Mouse (Mus musculus) embryonic facial prominence, embryonic 10.5 days (tissue): ENCODE measurements at regions not wholly inside any gene's neighbourhood (a gene's known extent, or its start where the extent isn't known, plus 50 kb on each side); places are given as distances from the start of the nearest gene placed in this dataset.

ENCODE experiments used
- DNase-seq: peaks from one replicate; pipeline ENCODE4 v3.0.0-alpha.2; 2017; ENCODE audit warnings: low spot score
- H3K27ac ChIP-seq: fragments of 300-500 bp; sonication (generic); replicated peaks from 2 replicates; pipeline ENCODE4 v1.5.1; 2016; ENCODE audit warnings: mild to moderate bottlenecking
- H3K27me3 ChIP-seq: fragments of 300-500 bp; sonication (generic); replicated peaks from 2 replicates; pipeline ENCODE4 v1.6.1; 2016; ENCODE audit warnings: low read depth, mild to moderate bottlenecking; ENCODE audit not compliant: poor library complexity, severe bottlenecking
- H3K36me3 ChIP-seq: fragments of 300-500 bp; sonication (generic); replicated peaks from 2 replicates; pipeline ENCODE4 v1.6.1; 2016; ENCODE audit warnings: mild to moderate bottlenecking, moderate library complexity
- H3K4me1 ChIP-seq: fragments of 300-500 bp; sonication (generic); 2 replicates; pipeline ENCODE4 v1.6.1; 2016
- H3K4me3 ChIP-seq: fragments of 300-500 bp; sonication (generic); 2 replicates; pipeline ENCODE4 v1.5.1; 2016; ENCODE audit warnings: mild to moderate bottlenecking, moderate library complexity
- H3K9me3 ChIP-seq: fragments of 300-500 bp; sonication (generic); 2 replicates; pipeline ENCODE4 v1.6.1; 2016; ENCODE audit warnings: mild to moderate bottlenecking
- WGBS: fragments of 180-500 bp; shearing (Covaris S2); methylation state at CpG from one replicate; pipeline ENCODE4 v1.1.7; 2016; 5-methylcytosine and 5-hydroxymethylcytosine counted together

DNA sequence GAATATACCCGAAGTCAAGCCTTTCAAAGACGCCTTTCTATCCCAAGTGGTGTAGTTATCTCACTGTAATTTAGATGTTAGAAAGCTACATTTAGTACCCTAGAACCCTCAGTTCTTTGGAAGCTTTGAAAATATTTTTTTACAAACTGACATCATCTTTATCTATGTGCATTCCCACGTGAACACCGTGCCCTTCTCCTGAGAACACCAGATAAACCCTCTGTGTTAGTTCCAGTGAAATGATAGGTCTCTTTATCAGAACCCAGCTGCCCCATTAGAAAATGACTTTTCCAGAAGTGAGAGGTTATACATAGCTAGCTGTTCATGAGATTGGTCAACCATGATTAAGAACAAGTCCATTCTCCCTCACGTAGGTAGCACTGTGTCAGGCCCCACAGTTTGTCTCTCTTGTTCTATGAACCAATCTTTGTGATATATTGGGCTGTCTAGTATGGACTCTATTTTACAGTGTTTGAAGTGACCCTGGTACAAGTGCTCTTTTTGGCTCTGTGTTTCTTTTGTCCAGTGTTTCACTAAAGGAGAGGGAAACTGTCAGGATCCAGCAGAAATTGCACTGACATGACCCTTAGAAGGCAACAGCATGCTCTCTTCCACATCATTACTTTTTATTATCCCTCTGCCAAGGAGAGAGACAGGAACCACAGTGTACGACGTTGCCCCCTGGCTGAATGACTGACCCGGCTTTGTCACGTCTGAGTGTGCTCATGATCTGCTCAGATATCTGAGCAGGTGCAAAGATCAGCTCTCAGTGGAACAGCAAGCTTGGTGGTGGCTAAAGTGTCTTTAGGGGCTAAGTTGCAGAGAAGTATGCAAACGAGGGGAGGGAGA is 1717.9 kb upstream of the Gm7489 start:
- Histone ChIP-seq H3K36me3 (no peaks in the 10 kb centered on the region), H3K4me3 (no peak overlapping the region), H3K9me3 (no peaks in the 10 kb centered on the region), H3K4me1 (peaks cover 4% of the 10 kb centered on the region), H3K27ac (no peak overlapping the region), H3K27me3 (0 out of 2 replicates have a peak, but pooled peaks cover 9% of the 10 kb centered on the region)
- WGBS: 79% methylated on average over 10 of the region's 10 CpGs
- no peak for DNase-seq

DNA sequence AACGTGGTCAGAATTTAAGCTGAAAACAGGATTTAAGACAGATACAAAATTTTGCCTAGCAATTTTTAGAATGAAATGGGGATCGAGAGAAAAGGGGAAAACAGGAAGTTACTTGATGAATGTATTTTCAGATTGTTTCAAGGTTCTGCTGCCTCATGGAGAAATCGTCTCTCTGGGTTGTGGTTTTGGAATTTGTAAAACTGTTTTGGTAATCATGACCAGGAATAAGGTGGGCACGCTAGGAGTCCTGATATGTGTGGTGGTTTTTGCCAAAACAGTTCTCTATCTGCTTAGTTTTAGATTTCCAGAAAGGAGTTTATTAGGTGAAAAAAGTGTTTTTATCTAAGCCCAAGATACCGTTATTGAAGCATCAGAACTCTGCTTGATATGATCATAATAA is 1716.9 kb upstream of the Gm7489 start:
- Histone ChIP-seq H3K9me3 (no peaks in the 10 kb centered on the region), H3K27me3 (0 out of 2 replicates have a peak, but pooled peaks cover 3% of the 10 kb centered on the region), H3K4me3 (no peak overlapping the region), H3K27ac (no peak overlapping the region), H3K36me3 (no peaks in the 10 kb centered on the region), H3K4me1 (no peaks in the 10 kb centered on the region)
- 87% methylated on average over 5 of the region's 5 CpGs for WGBS
- DNase-seq: no peak

DNA sequence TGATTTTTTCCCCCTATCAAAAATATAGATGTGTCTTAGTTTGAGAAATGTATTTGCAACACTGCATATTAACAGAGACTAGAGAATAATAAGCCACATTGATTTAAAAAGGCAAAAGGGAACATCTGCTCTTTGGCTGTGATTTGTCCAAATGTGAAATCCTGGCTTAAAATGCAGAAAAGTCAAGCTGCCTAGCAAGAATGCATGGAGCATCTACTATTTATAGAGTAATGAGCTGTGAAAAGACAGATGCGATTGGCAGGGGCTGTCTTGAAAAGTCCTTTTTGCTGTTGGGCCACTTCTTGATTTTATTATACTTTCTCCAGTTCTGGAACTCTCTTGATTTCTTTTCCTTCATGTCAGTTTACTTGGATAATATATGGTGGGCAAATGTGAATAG is 1707.8 kb upstream of the Gm7489 start:
- H3K27me3 ChIP-seq: no peaks in the 10 kb centered on the region
- H3K9me3 ChIP-seq: no peaks in the 10 kb centered on the region
- H3K36me3 ChIP-seq: no peaks in the 10 kb centered on the region
- H3K4me3 ChIP-seq: no peak overlapping the region
- H3K27ac ChIP-seq: no peak overlapping the region
- no peak for DNase-seq
- 92% methylated on average over 1 of the region's 1 CpGs for WGBS
- no peaks in the 10 kb centered on the region for H3K4me1 ChIP-seq

DNA sequence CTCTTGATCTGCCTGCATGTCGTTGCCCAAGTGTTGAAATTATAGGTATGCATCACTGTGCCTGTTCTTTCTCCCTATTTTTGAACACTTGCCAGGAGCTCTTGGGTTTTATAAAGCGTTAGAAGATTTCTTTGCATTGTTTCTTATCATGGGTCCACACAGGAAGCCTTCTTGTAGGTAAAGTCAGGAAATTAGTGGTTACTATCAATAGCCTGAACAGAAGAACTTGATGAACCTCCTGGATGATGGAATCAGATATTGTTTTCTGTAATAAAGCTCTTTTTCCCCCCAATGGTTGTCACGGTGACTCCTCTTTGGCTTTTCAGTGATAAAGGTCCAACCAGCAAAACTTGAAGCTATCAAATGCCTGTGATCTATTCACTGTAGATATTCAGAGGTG is 1706.0 kb upstream of the Gm7489 start:
- no peak for DNase-seq
- no peak overlapping the region for H3K27ac ChIP-seq
- no peaks in the 10 kb centered on the region for H3K27me3 ChIP-seq
- H3K4me1 ChIP-seq: no peaks in the 10 kb centered on the region
- no peaks in the 10 kb centered on the region for H3K9me3 ChIP-seq
- 87% methylated on average over 3 of the region's 3 CpGs for WGBS
- no peaks in the 10 kb centered on the region for H3K36me3 ChIP-seq
- H3K4me3 ChIP-seq: no peak overlapping the region

DNA sequence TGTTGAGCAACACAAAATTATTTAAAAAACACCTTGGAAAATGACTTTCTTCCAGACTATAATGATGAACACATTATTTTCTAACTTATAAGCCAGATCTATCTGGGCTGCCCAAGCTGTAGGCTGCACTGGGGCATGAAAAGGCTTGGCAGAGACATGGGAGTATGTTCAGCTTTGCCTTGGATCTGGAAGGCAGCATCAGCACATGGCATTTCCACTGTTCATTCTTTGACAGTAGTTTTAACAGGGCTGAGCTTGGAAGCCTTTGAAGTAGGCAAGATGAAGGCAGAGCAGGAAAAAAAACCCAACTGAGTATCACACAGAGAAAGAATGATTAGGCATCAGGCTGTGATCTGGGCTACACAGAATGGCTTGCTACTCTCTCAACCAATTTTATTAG is 1705.3 kb upstream of the Gm7489 start:
- no peak overlapping the region for H3K27ac ChIP-seq
- DNase-seq: no peak
- no peak overlapping the region for H3K4me3 ChIP-seq
- no peaks in the 10 kb centered on the region for H3K36me3 ChIP-seq
- no peaks in the 10 kb centered on the region for H3K4me1 ChIP-seq
- H3K27me3 ChIP-seq: no peaks in the 10 kb centered on the region
- no peaks in the 10 kb centered on the region for H3K9me3 ChIP-seq

DNA sequence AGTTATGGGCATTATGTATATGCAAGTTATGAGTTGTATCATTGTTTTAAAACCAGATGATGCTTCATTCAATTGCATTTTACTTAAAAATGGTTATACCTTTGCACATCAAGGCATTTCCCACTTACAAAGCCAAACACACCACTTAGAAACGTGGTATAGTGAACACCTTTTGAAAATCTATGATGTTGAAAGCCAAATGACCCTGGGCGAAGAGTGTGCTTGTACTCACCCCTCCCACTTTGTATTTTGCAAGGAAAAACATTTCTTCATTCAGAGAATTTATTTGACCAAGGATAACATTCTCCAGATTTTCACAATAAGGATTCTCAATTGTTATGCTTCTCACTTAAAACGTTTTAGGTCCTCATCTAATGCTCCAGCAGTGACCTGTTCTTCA is 1693.5 kb upstream of the Gm7489 start:
- Histone ChIP-seq H3K4me3 (no peak overlapping the region), H3K4me1 (no peaks in the 10 kb centered on the region), H3K36me3 (no peaks in the 10 kb centered on the region), H3K27ac (no peak overlapping the region), H3K9me3 (no peaks in the 10 kb centered on the region), H3K27me3 (no peaks in the 10 kb centered on the region)
- no peak for DNase-seq
- WGBS: 63% methylated on average over 3 of the region's 3 CpGs

DNA sequence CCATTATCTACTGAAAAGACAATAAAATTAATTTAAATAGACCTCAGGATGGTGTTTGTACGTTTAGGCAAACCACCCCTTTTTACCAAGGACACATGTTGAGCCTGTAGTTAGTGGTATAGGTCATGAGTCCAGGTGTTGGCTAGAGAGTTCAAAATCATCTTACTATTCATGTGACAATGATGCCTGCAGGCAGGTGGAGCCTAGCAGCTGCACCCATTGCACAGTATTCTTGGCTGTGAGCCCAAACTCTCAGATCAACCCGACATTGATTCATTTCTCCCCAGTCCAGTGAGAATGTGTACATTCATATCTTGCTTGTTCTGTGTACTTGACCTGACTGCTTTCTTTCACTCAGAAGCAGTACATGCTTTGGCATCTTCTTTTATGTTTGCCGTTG is 1677.4 kb upstream of the Gm7489 start:
- Histone ChIP-seq H3K4me3 (no peak overlapping the region), H3K4me1 (no peaks in the 10 kb centered on the region), H3K27ac (no peak overlapping the region), H3K9me3 (no peaks in the 10 kb centered on the region), H3K27me3 (no peaks in the 10 kb centered on the region), H3K36me3 (no peaks in the 10 kb centered on the region)
- no peak for DNase-seq
- 86% methylated on average over 3 of the region's 3 CpGs for WGBS

DNA sequence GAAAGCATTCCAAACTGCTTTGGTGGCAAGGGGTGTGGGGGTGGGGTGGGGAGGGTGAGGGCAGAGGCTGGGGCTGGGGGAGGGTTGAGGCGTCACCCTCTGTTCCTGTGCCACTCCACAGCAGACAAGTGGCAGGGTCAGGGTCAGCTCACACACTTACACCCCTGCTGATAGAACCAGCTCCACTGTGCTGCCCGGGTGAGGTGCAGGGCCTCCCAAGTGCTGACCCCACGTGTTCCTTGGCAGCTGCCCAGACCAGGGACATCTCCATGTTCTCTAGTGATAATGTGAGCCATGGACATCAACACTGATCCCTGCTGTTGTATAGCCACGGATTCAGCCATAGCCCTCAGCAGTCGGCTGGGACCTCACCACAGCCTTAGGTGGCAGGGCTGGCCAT is 1652.3 kb upstream of the Gm7489 start:
- H3K27ac ChIP-seq: no peak overlapping the region
- H3K9me3 ChIP-seq: no peaks in the 10 kb centered on the region
- H3K4me1 ChIP-seq: no peaks in the 10 kb centered on the region
- WGBS: 91% methylated on average over 5 of the region's 5 CpGs
- H3K36me3 ChIP-seq: no peaks in the 10 kb centered on the region
- no peaks in the 10 kb centered on the region for H3K27me3 ChIP-seq
- H3K4me3 ChIP-seq: no peak overlapping the region
- no peak for DNase-seq

DNA sequence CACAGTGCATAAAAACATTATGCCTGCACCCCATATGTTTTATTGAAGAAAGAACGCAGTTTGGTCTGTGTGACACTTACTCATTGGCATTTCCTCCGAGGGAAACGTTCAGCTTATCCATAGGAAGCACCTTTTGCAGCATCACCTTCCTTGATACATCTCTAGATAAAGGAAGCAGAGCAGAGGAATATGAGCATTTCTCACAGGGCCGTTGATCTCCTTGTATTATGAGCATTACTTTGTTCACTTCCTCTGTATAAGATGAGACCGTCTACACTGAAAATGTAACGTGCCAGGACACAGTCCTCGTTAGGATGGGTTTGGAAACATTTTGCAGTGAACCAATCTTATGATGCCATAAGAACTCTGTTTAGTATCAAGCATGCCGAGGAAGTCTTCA is 1648.5 kb upstream of the Gm7489 start:
- no peaks in the 10 kb centered on the region for H3K27me3 ChIP-seq
- H3K27ac ChIP-seq: no peak overlapping the region
- 70% methylated on average over 8 of the region's 8 CpGs for WGBS
- DNase-seq: no peak
- no peak overlapping the region for H3K4me3 ChIP-seq
- no peaks in the 10 kb centered on the region for H3K9me3 ChIP-seq
- no peaks in the 10 kb centered on the region for H3K36me3 ChIP-seq
- no peaks in the 10 kb centered on the region for H3K4me1 ChIP-seq

DNA sequence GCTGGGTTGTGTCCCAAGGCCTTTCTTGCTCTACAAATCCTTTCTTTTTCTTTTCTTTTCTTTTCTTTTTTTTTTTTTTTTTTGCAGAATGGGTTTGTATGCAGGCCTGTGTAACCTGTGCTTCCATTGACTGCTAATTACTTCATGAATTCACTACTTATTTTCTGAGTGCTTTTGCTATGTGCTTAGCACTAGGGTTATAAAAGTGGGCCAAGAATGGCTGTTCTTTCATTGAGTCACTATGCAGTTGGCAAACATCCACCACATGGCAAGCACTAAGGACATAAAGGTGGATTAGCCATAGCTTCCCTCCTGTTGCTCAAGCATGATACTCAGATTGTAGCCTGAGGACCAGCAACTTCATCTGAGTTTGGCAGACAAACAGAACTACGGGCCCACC is 1641.8 kb upstream of the Gm7489 start:
- DNase-seq: no peak
- H3K27me3 ChIP-seq: no peaks in the 10 kb centered on the region
- H3K4me3 ChIP-seq: no peak overlapping the region
- H3K36me3 ChIP-seq: no peaks in the 10 kb centered on the region
- H3K27ac ChIP-seq: no peak overlapping the region
- no peaks in the 10 kb centered on the region for H3K9me3 ChIP-seq
- 96% methylated on average over 1 of the region's 1 CpGs for WGBS
- H3K4me1 ChIP-seq: no peaks in the 10 kb centered on the region
